20 mouse cellular contexts compared by ENCODE assay signal in the genomic region with DNA sequence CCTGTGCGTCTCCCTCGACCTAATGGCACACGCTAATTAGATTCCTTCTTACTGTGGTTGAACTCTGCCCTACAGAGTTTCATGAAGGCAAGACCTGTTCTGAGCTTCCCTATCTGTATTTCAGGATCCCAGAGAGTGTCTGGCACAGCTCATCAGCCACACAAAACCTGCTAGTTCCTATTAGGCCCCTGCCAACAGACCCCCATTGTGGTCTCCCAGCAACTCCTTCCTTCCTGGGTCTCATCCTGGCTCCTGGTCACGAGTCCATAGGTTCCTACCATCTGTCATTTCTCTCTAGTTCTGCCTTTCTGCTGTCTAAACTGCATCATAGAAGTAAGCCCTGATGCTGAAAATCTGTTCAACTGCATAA.
DNase-seq lines count a peak whose midpoint lies in the region; ATAC-seq and TF ChIP-seq lines count a peak whose summit lies in the region.
"Had no signal": no experiment of that assay in that cellular context is flagged by ENCODE, and none has a peak within 500 bp of the region (broad histone marks: within the 10 kb centered on the region; RNA-seq: fewer than 3 reads in every experiment).

No protein-coding gene starts in this region.

- H3K27ac ChIP-seq in midbrain, embryonic 10.5 days (replicated peaks), result peak overlapping the region; percentile 72
- H3K27ac ChIP-seq in midbrain, embryonic 14.5 days (replicated peaks; ENCODE audit: low read depth, low read length), result no peak overlapping the region; the same call in 1 of the 2 replicates
- H3K27ac ChIP-seq in forebrain, embryonic 15.5 days (replicated peaks), result no peak overlapping the region
- H3K27ac ChIP-seq in midbrain, postnatal 0 days (ENCODE audit: low read depth, low read length), result no peak overlapping the region
- H3K27ac ChIP-seq: limb, embryonic 15.5 days had no signal

- no peak for TF ChIP-seq CTCF in midbrain, postnatal 0 days (IDR thresholded peaks at IDR 0.05)

- H3K36me3 ChIP-seq in midbrain, embryonic 10.5 days, result no peaks in the 10 kb centered on the region
- no peaks in the 10 kb centered on the region for H3K36me3 ChIP-seq in midbrain, embryonic 14.5 days (ENCODE audit: control insufficient read depth, insufficient read depth, low read length)
- no peaks in the 10 kb centered on the region for H3K36me3 ChIP-seq in forebrain, embryonic 15.5 days
- no peaks in the 10 kb centered on the region for H3K36me3 ChIP-seq in midbrain, postnatal 0 days (ENCODE audit: insufficient read depth, low read length)
- H3K36me3 ChIP-seq: heart, embryonic 12.5 days; limb, embryonic 15.5 days had no signal

- H3K9ac ChIP-seq in midbrain, embryonic 14.5 days (replicated peaks; ENCODE audit: low read length), result no peak overlapping the region
- no peak overlapping the region for H3K9ac ChIP-seq in forebrain, embryonic 15.5 days (replicated peaks)
- no peak overlapping the region for H3K9ac ChIP-seq in midbrain, postnatal 0 days (replicated peaks; ENCODE audit: low read length, poor library complexity, severe bottlenecking)
- H3K9ac ChIP-seq: heart, embryonic 12.5 days; limb, embryonic 15.5 days had no signal

- intact Hi-C loops in heart, postnatal 25 days (cut with DNase I), result no loop called here

- peak; percentile 53 for DNase-seq in heart, adult 11 months
- no peak for DNase-seq in heart, postnatal 25 days (ENCODE audit: low spot score)
- DNase-seq in midbrain, embryonic 10.5 days (ENCODE audit: low spot score), result no peak
- DNase-seq in midbrain, embryonic 14.5 days, result no peak
- no peak for DNase-seq in midbrain, postnatal 0 days (ENCODE audit: low spot score)
- DNase-seq in layer of hippocampus, adult 8-10 months (ENCODE audit: low spot score in 2 of 2), result no peak
- no peak for DNase-seq in adrenal gland, postnatal 10 days
- DNase-seq: B cell, adult 2 months; gastrocnemius, postnatal 36 days; heart, postnatal 36 days; kidney, postnatal 14 days; layer of hippocampus, adult 9-11 months; lung, postnatal 14 days; thymus, postnatal 14 days had no signal

- H3K27me3 ChIP-seq in midbrain, embryonic 10.5 days (ENCODE audit: low read depth, poor library complexity, severe bottlenecking), result no peaks in the 10 kb centered on the region
- H3K27me3 ChIP-seq in midbrain, embryonic 14.5 days (ENCODE audit: control insufficient read depth, insufficient read depth, low read length), result no peaks in the 10 kb centered on the region
- H3K27me3 ChIP-seq in forebrain, embryonic 15.5 days, result no peaks in the 10 kb centered on the region
- no peaks in the 10 kb centered on the region for H3K27me3 ChIP-seq in midbrain, postnatal 0 days (ENCODE audit: insufficient read depth, low read length)
- H3K27me3 ChIP-seq: heart, embryonic 12.5 days; limb, embryonic 15.5 days; megakaryocyte, embryonic 14.5 days had no signal

- H3K9me3 ChIP-seq in midbrain, embryonic 10.5 days (replicated peaks), result no peaks in the 10 kb centered on the region
- no peaks in the 10 kb centered on the region for H3K9me3 ChIP-seq in midbrain, embryonic 14.5 days (ENCODE audit: control insufficient read depth, low read length)
- no peaks in the 10 kb centered on the region for H3K9me3 ChIP-seq in forebrain, embryonic 15.5 days
- no peaks in the 10 kb centered on the region for H3K9me3 ChIP-seq in midbrain, postnatal 0 days (ENCODE audit: low read length)
- H3K9me3 ChIP-seq: heart, embryonic 12.5 days; limb, embryonic 15.5 days had no signal

- ATAC-seq in midbrain, embryonic 14.5 days (ENCODE audit: low FRiP score, low TSS enrichment), result no peak
- 0 out of 2 replicates have a peak, but pooled peaks have one; percentile 41 for ATAC-seq in forebrain, embryonic 15.5 days (replicated peaks)
- ATAC-seq in midbrain, postnatal 0 days (ENCODE audit: low FRiP score), result 0 out of 2 replicates have a peak, but pooled peaks have one; percentile 5
- ATAC-seq: intestine, postnatal 0 days had no signal

- no peak overlapping the region for H3K4me3 ChIP-seq in midbrain, embryonic 10.5 days
- no peak overlapping the region for H3K4me3 ChIP-seq in midbrain, embryonic 14.5 days (replicated peaks; ENCODE audit: low read depth, low read length)
- H3K4me3 ChIP-seq in forebrain, embryonic 15.5 days, result no peak overlapping the region
- no peak overlapping the region for H3K4me3 ChIP-seq in midbrain, postnatal 0 days (ENCODE audit: low read depth, low read length)
- H3K4me3 ChIP-seq: erythroblast, embryonic 14.5 days; heart, embryonic 12.5 days; limb, embryonic 15.5 days; megakaryocyte, embryonic 14.5 days had no signal

- no peak overlapping the region for H3K4me2 ChIP-seq in midbrain, embryonic 14.5 days (ENCODE audit: low read length)
- no peak overlapping the region for H3K4me2 ChIP-seq in forebrain, embryonic 15.5 days (replicated peaks)
- H3K4me2 ChIP-seq in midbrain, postnatal 0 days (ENCODE audit: low read depth, low read length, poor library complexity, severe bottlenecking), result no peak overlapping the region
- H3K4me2 ChIP-seq: heart, embryonic 12.5 days; limb, embryonic 15.5 days had no signal

- 50% methylated on average over 4 of the region's 4 CpGs for WGBS in midbrain, embryonic 10.5 days
- WGBS in midbrain, embryonic 14.5 days, result 55% methylated on average over 4 of the region's 4 CpGs
- 42% methylated on average over 4 of the region's 4 CpGs for WGBS in forebrain, embryonic 15.5 days
- WGBS in midbrain, postnatal 0 days, result 60% methylated on average over 4 of the region's 4 CpGs

- peaks cover 30% of the 10 kb centered on the region for H3K4me1 ChIP-seq in midbrain, embryonic 10.5 days
- peaks cover 4% of the 10 kb centered on the region; the same call in 1 of the 2 replicates for H3K4me1 ChIP-seq in midbrain, embryonic 14.5 days (ENCODE audit: control insufficient read depth, insufficient read depth, low read length)
- H3K4me1 ChIP-seq in forebrain, embryonic 15.5 days, result no peaks in the 10 kb centered on the region; the same call in 1 of the 2 replicates
- H3K4me1 ChIP-seq in midbrain, postnatal 0 days (ENCODE audit: insufficient read depth, low read length), result no peaks in the 10 kb centered on the region
- H3K4me1 ChIP-seq: heart, embryonic 12.5 days; limb, embryonic 15.5 days; megakaryocyte, embryonic 14.5 days had no signal
